Mouse (Mus musculus): ENCODE data around the gene Hk3. TPM values are rescaled to one million over a fixed set of nuclear protein-coding genes. Genes with fewer than 3 reads are reported as not detected.

Hk3 gene
- 1.8 and 2.6 TPM in 2 replicates for polyA plus RNA-seq (2012; rRNA removed)

DNA sequence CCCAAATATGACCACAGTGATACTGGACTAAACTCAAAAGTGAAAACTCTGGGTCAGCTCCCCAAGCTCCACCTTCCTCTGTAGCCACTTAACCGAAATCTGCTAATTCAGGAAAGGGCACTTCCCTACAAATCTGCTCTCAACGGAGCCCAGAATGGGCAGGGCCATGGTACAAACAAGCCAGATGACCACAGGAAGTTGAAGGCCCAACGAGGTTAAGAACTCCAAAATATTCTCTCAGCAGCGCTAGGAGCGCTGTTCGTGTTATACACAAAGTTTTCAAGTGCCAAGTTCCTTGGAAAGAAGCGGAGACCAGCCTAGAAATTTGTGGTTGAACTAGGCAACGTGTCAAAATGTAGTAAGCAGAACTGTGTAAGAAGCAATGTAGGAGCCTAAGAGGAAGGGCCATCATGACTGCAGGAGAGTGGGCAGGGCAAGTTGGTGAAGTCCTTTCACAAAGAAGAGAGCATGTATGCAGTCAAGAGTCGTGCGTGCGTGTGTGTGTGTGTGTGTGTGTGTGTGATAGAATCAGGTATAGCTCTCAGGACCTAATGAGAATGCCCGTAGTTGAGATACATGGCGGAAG, at the start of gene Hk3:
TSS of gene Hk3 (minus strand) at position 192 of the 586 bp plus-strand sequence.
- 78% methylated on average over 13 of the region's 13 CpGs for whole genome bisulfite sequencing
- DNase-seq (ENCODE audit: low read depth, low spot score): no peak

DNA sequence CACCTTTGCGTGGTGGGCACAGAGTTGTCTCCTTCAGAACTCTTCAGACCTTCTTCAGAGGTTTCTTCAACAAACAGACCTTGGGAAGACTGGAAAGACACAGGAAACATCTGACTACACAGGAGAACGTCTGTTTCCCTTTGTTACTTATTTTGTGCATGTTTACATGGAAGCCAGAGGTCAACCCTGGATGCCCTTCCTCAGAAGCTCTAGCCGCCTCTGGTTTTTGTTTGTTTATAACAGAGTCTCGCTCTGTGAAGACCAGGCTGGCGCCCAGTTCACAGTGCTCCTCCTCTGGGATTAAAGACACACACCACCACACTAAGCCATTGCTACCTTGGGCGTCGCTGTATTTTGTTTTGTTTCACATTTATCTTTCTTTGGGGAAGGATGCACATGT, 48.5 kb upstream of the Hk3 start:
- no peak for DNase-seq (ENCODE audit: low read depth, low spot score)
- WGBS: 72% methylated on average over 7 of the region's 7 CpGs

DNA sequence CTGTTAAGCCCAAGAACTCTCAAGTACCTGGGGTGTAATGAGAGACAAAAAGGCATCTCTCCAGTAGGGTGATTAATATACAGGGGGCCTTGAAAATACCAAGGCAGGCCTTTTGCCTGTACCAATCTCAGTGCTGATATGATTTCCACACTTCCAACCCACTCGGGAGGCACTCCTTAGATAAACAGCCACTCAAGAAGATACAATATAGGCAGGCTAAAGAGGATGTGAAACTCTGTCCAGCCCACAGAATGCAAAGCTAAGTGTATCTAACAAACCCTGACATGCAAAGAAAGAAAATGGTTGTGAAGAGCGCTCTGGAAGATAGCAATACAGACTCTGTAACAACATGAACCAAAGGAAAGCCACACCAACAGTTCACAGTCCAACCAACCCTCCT, 42.1 kb upstream of the Hk3 start:
- DNase-seq (ENCODE audit: low read depth, low spot score): no peak
- WGBS: 73% methylated on average over 2 of the region's 2 CpGs

DNA sequence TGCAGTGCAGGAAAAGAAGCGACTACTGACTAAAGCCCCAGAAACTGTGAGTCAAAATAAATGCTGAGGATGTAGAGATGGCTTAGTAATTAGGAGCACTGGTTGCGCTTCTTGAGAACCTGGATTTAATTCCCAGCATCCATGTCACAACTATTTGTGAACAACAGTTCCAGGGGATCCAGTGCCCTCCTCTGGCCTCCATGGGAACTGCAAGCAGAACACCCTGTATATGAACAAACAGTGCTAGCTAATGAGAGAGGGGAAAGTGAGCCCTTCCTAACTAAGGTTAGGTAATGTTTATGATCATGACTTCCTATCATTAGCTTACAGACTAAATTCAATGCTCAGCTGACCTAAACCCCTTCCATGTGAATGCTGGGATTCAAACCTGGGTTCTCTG, 36.9 kb upstream of the Hk3 start:
- no peak for DNase-seq (ENCODE audit: low read depth, low spot score)

DNA sequence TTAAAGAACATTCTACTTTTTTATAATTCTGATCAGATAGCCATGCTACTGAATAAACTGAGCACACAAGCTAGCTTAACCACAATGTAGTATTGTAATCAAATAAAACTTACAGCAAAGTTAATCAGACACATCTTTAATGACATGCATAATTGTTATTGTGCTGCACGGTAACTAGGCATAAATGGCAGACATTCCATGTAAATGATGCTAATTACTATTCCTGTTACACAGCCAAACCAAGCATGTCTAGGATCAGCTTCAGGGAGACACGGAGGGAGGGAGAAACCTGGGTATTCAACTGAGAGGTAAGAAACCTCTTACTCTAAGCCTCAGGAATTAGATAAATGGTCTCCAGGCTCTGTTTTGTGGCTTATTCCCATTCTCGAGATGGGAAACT, 26.5 kb upstream of the Hk3 start:
- WGBS: 86% methylated on average over 3 of the region's 3 CpGs
- no peak for DNase-seq (ENCODE audit: low read depth, low spot score)

More for the DNA sequence above, 36.9 kb upstream of the Hk3 start:
- 98% methylated on average over 2 of the region's 2 CpGs for WGBS

- 89% methylated on average over 2 of the region's 2 CpGs for WGBS
- no peak for DNase-seq (ENCODE audit: low read depth, low spot score)
Observed at GRCm38 (mm10) chr13:55040016-55040415, 18.8 kb upstream of the Hk3 start.

DNA sequence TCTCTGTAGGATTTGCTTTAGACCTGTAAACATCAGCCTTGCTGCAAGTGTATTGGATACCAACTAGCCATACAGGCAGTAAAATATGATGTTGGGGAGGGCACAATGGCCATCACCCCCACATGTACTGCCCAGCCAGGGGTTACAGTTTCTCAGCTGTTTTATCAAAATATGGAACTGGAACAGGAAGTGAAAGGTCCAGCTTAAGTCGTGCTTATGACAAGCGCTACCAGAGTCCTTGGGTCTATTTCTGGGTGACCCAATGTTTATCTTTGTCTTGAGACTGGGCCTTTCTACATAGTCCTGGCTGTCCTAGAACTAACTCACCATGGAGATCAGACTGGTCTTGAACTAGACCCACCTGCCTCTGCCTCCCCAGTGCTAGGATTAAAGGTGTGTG, 3.0 kb upstream of the Hk3 start:
- WGBS: 81% methylated on average over 2 of the region's 2 CpGs
- no peak for DNase-seq (ENCODE audit: low read depth, low spot score)

- WGBS: 31% methylated on average over 9 of the region's 9 CpGs
- peak; percentile 6 for DNase-seq (ENCODE audit: low read depth, low spot score)
Observed at GRCm38 (mm10) chr13:55022715-55023114, 1.5 kb upstream of the Hk3 start.

- DNase-seq (ENCODE audit: low read depth, low spot score): no peak
- 61% methylated on average over 4 of the region's 4 CpGs for WGBS
Observed at GRCm38 (mm10) chr13:55022256-55022655, 1.1 kb upstream of the Hk3 start.

- DNase-seq (ENCODE audit: low read depth, low spot score): no peak
Observed at GRCm38 (mm10) chr13:55020051-55020450, 1.1 kb downstream of the Hk3 start.

GRCm38 (mm10) chr13:55019181-55019580, 2.0 kb downstream of the Hk3 start:
- WGBS: 49% methylated on average over 3 of the region's 3 CpGs
- no peak for DNase-seq (ENCODE audit: low read depth, low spot score)

More at GRCm38 (mm10) chr13:55020051-55020450, 1.1 kb downstream of the Hk3 start:
- 82% methylated on average over 4 of the region's 4 CpGs for WGBS

GRCm38 (mm10) chr13:55018700-55019099, 2.5 kb downstream of the Hk3 start:
- 72% methylated on average over 9 of the region's 9 CpGs for WGBS

DNA sequence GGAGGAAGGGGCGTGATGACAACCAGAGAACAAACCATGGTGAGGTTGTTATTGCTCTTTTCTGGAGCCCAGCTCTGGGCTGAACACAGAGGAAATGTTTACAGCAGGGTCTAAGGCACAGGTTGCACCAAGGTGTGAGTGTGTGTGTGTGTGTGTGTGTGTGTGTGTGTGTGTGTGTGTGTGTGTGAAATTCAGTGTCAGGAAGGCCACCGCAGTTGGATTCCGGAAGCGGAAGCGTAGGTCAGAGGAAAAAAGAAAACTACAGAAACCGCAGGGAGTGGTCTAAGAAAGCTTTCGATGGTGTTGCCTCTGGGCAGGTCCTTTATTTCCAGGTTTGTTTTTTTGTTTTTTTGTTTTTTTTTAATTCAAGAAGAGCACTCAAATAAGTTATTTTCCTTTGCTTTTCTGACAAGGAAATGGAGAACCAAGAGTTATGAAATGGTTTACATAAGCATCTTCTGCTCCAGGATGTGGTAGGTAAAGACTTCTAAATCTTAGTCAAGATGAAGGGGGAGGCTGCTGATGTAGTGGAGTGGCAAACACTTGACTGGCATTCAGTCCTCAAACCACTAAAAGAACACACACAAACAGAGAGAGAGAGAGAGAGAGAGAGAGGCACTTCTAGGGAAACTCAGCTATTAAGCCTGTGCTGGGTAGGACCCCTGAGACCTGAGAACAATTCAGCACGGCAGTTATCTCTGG, 3.1 kb downstream of the Hk3 start:
- DNase-seq (ENCODE audit: low read depth, low spot score): no peak

More at GRCm38 (mm10) chr13:55018700-55019099, 2.5 kb downstream of the Hk3 start:
- DNase-seq (ENCODE audit: low read depth, low spot score): no peak

GRCm38 (mm10) chr13:55017154-55017897, 3.9 kb downstream of the Hk3 start:
- 53% methylated on average over 12 of the region's 12 CpGs for WGBS
- DNase-seq (ENCODE audit: low read depth, low spot score): no peak

More for the DNA sequence above, 3.1 kb downstream of the Hk3 start:
- WGBS: 68% methylated on average over 8 of the region's 8 CpGs

DNA sequence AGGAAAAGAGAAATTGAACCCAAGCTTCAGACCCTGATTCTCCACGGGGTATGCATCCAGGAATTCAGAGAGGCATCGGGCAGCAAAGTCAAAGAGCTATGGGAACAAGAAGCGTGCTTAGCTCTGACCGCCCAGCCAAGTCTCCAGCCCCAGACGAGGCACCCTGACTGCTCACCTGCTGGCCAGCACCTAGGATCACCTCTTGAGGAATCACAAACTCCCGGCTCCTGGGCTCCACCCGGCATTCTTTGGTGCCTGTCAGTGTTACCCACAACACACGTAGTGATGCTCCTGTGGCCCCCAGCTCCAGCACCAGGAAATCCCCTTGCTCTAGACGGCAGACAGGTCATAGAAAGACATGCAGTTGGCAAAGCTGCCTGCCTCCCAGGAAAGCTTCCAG, 6.7 kb downstream of the Hk3 start:
- no peak for DNase-seq (ENCODE audit: low read depth, low spot score)
- 54% methylated on average over 9 of the region's 9 CpGs for WGBS

GRCm38 (mm10) chr13:55013702-55014344, 7.4 kb downstream of the Hk3 start:
- WGBS: 23% methylated on average over 9 of the region's 9 CpGs
- no peak for DNase-seq (ENCODE audit: low read depth, low spot score)

- DNase-seq (ENCODE audit: low read depth, low spot score): no peak
- WGBS: 9% methylated on average over 14 of the region's 14 CpGs
Observed at GRCm38 (mm10) chr13:55011981-55012478, 9.2 kb downstream of the Hk3 start.

DNA sequence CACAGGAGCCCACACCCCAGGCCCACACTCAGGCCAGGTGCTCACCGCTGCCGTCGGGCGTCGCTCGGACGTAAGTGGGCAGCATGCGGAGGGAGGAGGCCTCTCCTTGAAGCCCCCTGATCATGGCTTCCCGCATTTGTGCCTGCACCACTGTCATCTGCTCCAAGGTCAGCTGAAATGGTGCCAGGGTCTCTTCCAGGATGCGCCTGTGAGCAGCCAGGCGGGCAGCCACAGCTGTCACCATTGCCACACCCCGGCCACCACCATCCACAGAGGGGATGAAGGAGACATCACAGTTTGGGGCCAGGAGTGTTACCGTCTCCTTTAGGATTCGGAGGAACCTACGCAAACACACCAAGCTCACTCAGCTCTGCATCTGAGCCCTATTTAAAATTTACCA, 10.1 kb downstream of the Hk3 start:
- WGBS: 87% methylated on average over 15 of the region's 15 CpGs
- no peak for DNase-seq (ENCODE audit: low read depth, low spot score)

GRCm38 (mm10) chr13:55008589-55008988, 12.6 kb downstream of the Hk3 start:
- 79% methylated on average over 6 of the region's 6 CpGs for WGBS
- no peak for DNase-seq (ENCODE audit: low read depth, low spot score)

- WGBS: 34% methylated on average over 7 of the region's 7 CpGs
- DNase-seq (ENCODE audit: low read depth, low spot score): no peak
Observed at GRCm38 (mm10) chr13:55006415-55006742, 14.8 kb downstream of the Hk3 start.

Data from large intestine, adult 2 months (tissue).